Mouse (Mus musculus): ENCODE measurements at regions not wholly inside any gene's neighbourhood (a gene's known extent, or its start where the extent isn't known, plus 50 kb on each side); places are given as distances from the start of the nearest gene placed in this dataset.

DNA sequence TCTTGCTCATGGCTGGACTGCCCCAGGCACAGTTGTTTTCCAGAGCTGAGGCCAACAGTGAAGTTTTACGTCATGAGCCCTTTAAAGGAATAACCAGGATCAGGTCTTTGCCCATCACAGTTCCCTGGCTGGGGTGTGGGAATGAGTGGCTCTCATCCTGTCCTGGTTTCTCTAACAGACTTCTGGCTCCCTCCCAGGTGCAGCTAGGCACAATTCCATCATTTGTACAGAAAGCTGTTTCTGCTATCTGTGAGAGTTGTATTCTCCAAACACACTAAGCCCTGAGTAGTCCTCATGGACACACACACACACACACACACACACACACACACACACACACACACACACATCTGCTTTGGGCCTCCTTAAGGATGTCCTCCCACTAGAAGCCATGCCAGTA lies 127.1 kb upstream of the Impad1 start:
- DNase-seq (ENCODE audit: low spot score), result no peak

DNA sequence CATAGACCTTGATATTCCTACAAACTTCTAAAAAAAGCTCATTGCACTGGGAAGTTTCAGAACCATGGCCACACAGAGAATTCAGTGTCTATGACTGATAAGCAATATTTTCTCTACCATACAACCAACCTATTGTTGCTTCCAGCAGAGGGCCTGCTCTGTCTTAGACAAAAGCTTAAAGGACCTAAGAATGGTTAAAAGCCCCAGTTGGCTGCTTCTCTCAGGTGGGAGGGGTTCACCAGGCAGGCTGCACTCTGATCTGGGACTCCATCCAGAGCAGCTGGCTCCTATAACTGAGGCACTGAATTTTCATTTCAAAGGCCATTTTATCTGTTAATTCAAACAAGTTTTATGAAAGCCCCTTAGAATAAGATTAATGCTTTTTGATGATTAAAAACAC lies 82.1 kb upstream of the Impad1 start:
- DNase-seq (ENCODE audit: low spot score), result no peak

DNA sequence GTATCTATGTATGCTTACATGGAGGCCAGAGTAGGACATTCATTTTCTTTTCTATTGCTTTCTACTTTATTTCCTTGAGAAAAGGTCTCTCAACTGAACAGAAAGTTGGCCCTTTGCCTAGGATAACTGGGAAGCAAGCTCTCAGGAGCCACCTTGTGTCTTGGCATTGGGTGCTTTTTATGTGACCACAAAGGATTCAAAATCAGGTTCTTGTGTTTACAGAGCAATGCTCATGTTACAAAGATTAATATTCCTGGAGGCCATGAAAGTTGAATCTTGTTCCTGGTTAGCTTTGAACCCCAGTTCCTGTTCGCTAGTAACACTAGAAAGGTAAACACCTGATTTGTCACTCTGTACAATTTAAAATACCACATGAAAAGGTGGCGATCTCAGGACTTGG lies 65.2 kb upstream of the Impad1 start:
- DNase-seq (ENCODE audit: low spot score), result no peak

Data from retina, embryonic 14.5 days (tissue).